Mouse (Mus musculus): ENCODE data around the gene Isy1. TPM values are rescaled to one million over a fixed set of nuclear protein-coding genes. Genes with fewer than 3 reads are reported as not detected.

Isy1 gene
- polyA plus RNA-seq, 1 experiment from 2014 or later, result 61.7 TPM

- Histone ChIP-seq H3K4me2 (replicated peaks; ENCODE audit: low read depth, low read length) (no peak overlapping the region), H3K27ac (ENCODE audit: low read depth, low read length) (no peak overlapping the region), H3K36me3 (ENCODE audit: control insufficient read depth, insufficient read depth, low read length) (no peaks in the 10 kb centered on the region), H3K27me3 (ENCODE audit: control insufficient read depth, insufficient read depth, low read length) (no peaks in the 10 kb centered on the region), H3K9me3 (ENCODE audit: control insufficient read depth, low read length) (no peaks in the 10 kb centered on the region), H3K4me1 (replicated peaks; ENCODE audit: control insufficient read depth, insufficient read depth, low read length) (no peaks in the 10 kb centered on the region), H3K4me3 (ENCODE audit: low read depth, low read length) (no peak overlapping the region), H3K9ac (ENCODE audit: low read depth, low read length) (no peak overlapping the region)
- DNase-seq (ENCODE audit: low spot score), result no peak
- no peak for ATAC-seq (ENCODE audit: low FRiP score)
- WGBS, result 83% methylated on average over 8 of the region's 8 CpGs
Observed at GRCm38 (mm10) chr6:87784033-87784432, 54.6 kb downstream of the Isy1 start.

- H3K4me1 ChIP-seq (replicated peaks; ENCODE audit: control insufficient read depth, insufficient read depth, low read length), result no peaks in the 10 kb centered on the region
- H3K9me3 ChIP-seq (ENCODE audit: control insufficient read depth, low read length), result no peaks in the 10 kb centered on the region
- no peak overlapping the region for H3K9ac ChIP-seq (ENCODE audit: low read depth, low read length)
- no peak overlapping the region for H3K27ac ChIP-seq (ENCODE audit: low read depth, low read length)
- no peaks in the 10 kb centered on the region for H3K27me3 ChIP-seq (ENCODE audit: control insufficient read depth, insufficient read depth, low read length)
- WGBS, result 81% methylated on average over 10 of the region's 10 CpGs
- no peak overlapping the region for H3K4me3 ChIP-seq (ENCODE audit: low read depth, low read length)
- H3K4me2 ChIP-seq (replicated peaks; ENCODE audit: low read depth, low read length), result no peak overlapping the region
- DNase-seq (ENCODE audit: low spot score) (no peak), ATAC-seq (ENCODE audit: low FRiP score) (no peak)
- H3K36me3 ChIP-seq (ENCODE audit: control insufficient read depth, insufficient read depth, low read length), result no peaks in the 10 kb centered on the region
Observed at GRCm38 (mm10) chr6:87780546-87781301, 57.9 kb downstream of the Isy1 start.

- no peaks in the 10 kb centered on the region for H3K27me3 ChIP-seq (ENCODE audit: control insufficient read depth, insufficient read depth, low read length)
- no peaks in the 10 kb centered on the region for H3K9me3 ChIP-seq (ENCODE audit: control insufficient read depth, low read length)
- no peak overlapping the region for H3K27ac ChIP-seq (ENCODE audit: low read depth, low read length)
- 85% methylated on average over 11 of the region's 11 CpGs for WGBS
- H3K9ac ChIP-seq (ENCODE audit: low read depth, low read length), result no peak overlapping the region
- H3K4me3 ChIP-seq (ENCODE audit: low read depth, low read length), result no peak overlapping the region
- ATAC-seq (ENCODE audit: low FRiP score) (no peak), DNase-seq (ENCODE audit: low spot score) (no peak)
- no peak overlapping the region for H3K4me2 ChIP-seq (replicated peaks; ENCODE audit: low read depth, low read length)
- H3K4me1 ChIP-seq (replicated peaks; ENCODE audit: control insufficient read depth, insufficient read depth, low read length), result no peaks in the 10 kb centered on the region
- no peaks in the 10 kb centered on the region for H3K36me3 ChIP-seq (ENCODE audit: control insufficient read depth, insufficient read depth, low read length)
Observed at GRCm38 (mm10) chr6:87779174-87780165, 59.1 kb downstream of the Isy1 start.

- 86% methylated on average over 11 of the region's 11 CpGs for WGBS
- Histone ChIP-seq H3K9me3 (ENCODE audit: control insufficient read depth, low read length) (no peaks in the 10 kb centered on the region), H3K4me1 (replicated peaks; ENCODE audit: control insufficient read depth, insufficient read depth, low read length) (no peaks in the 10 kb centered on the region), H3K36me3 (ENCODE audit: control insufficient read depth, insufficient read depth, low read length) (no peaks in the 10 kb centered on the region), H3K9ac (ENCODE audit: low read depth, low read length) (no peak overlapping the region), H3K4me3 (ENCODE audit: low read depth, low read length) (no peak overlapping the region), H3K4me2 (replicated peaks; ENCODE audit: low read depth, low read length) (no peak overlapping the region), H3K27me3 (ENCODE audit: control insufficient read depth, insufficient read depth, low read length) (no peaks in the 10 kb centered on the region), H3K27ac (ENCODE audit: low read depth, low read length) (no peak overlapping the region)
- ATAC-seq (ENCODE audit: low FRiP score) (no peak), DNase-seq (ENCODE audit: low spot score) (no peak)
Observed at GRCm38 (mm10) chr6:87778294-87779173, 60.1 kb downstream of the Isy1 start.

GRCm38 (mm10) chr6:87777842-87778241 lies 60.8 kb downstream of the Isy1 start, which contains the start of gene Gp9:
Gp9 (plus strand) TSS chr6:87778072.
- Histone ChIP-seq H3K27me3 (ENCODE audit: control insufficient read depth, insufficient read depth, low read length) (no peaks in the 10 kb centered on the region), H3K9ac (ENCODE audit: low read depth, low read length) (no peak within 1 kb of the TSS), H3K9me3 (ENCODE audit: control insufficient read depth, low read length) (no peaks in the 10 kb centered on the region), H3K27ac (ENCODE audit: low read depth, low read length) (no peak within 1 kb of the TSS), H3K4me2 (replicated peaks; ENCODE audit: low read depth, low read length) (no peak within 1 kb of the TSS), H3K36me3 (ENCODE audit: control insufficient read depth, insufficient read depth, low read length) (no peaks in the 10 kb centered on the region), H3K4me1 (replicated peaks; ENCODE audit: control insufficient read depth, insufficient read depth, low read length) (no peaks in the 10 kb centered on the region), H3K4me3 (ENCODE audit: low read depth, low read length) (no peak within 1 kb of the TSS)
- no peak for DNase-seq (ENCODE audit: low spot score)
- WGBS, result 74% methylated on average over 2 of the region's 2 CpGs
- ATAC-seq (ENCODE audit: low FRiP score), result no peak

GRCm38 (mm10) chr6:87776663-87777062 lies 61.9 kb downstream of the Isy1 start:
- Histone ChIP-seq H3K27ac (ENCODE audit: low read depth, low read length) (no peak overlapping the region), H3K27me3 (ENCODE audit: control insufficient read depth, insufficient read depth, low read length) (no peaks in the 10 kb centered on the region), H3K4me2 (replicated peaks; ENCODE audit: low read depth, low read length) (no peak overlapping the region), H3K36me3 (ENCODE audit: control insufficient read depth, insufficient read depth, low read length) (no peaks in the 10 kb centered on the region), H3K9me3 (ENCODE audit: control insufficient read depth, low read length) (no peaks in the 10 kb centered on the region), H3K4me3 (ENCODE audit: low read depth, low read length) (no peak overlapping the region), H3K4me1 (replicated peaks; ENCODE audit: control insufficient read depth, insufficient read depth, low read length) (no peaks in the 10 kb centered on the region), H3K9ac (ENCODE audit: low read depth, low read length) (no peak overlapping the region)
- WGBS, result 86% methylated on average over 1 of the region's 1 CpGs
- ATAC-seq (ENCODE audit: low FRiP score) (no peak), DNase-seq (ENCODE audit: low spot score) (no peak)

- 72% methylated on average over 3 of the region's 3 CpGs for WGBS
- no peak for DNase-seq (ENCODE audit: low spot score)
- H3K9me3 ChIP-seq (ENCODE audit: control insufficient read depth, low read length), result no peaks in the 10 kb centered on the region
Observed at GRCm38 (mm10) chr6:87775588-87776245, 62.9 kb downstream of the Isy1 start.

GRCm38 (mm10) chr6:87774909-87775308 lies 63.7 kb downstream of the Isy1 start:
- no peak overlapping the region for H3K9ac ChIP-seq (ENCODE audit: low read depth, low read length)
- DNase-seq (ENCODE audit: low spot score), result no peak
- 85% methylated on average over 9 of the region's 9 CpGs for WGBS
- H3K9me3 ChIP-seq (ENCODE audit: control insufficient read depth, low read length), result no peaks in the 10 kb centered on the region
- H3K4me2 ChIP-seq (replicated peaks; ENCODE audit: low read depth, low read length), result no peak overlapping the region
- no peak for ATAC-seq (ENCODE audit: low FRiP score)
- no peak overlapping the region for H3K4me3 ChIP-seq (ENCODE audit: low read depth, low read length)
- H3K36me3 ChIP-seq (ENCODE audit: control insufficient read depth, insufficient read depth, low read length), result no peaks in the 10 kb centered on the region
- no peaks in the 10 kb centered on the region for H3K27me3 ChIP-seq (ENCODE audit: control insufficient read depth, insufficient read depth, low read length)
- H3K27ac ChIP-seq (ENCODE audit: low read depth, low read length), result no peak overlapping the region
- H3K4me1 ChIP-seq (replicated peaks; ENCODE audit: control insufficient read depth, insufficient read depth, low read length), result no peaks in the 10 kb centered on the region

More at GRCm38 (mm10) chr6:87775588-87776245, 62.9 kb downstream of the Isy1 start:
- Histone ChIP-seq H3K27me3 (ENCODE audit: control insufficient read depth, insufficient read depth, low read length) (no peaks in the 10 kb centered on the region), H3K9ac (ENCODE audit: low read depth, low read length) (no peak overlapping the region), H3K4me1 (replicated peaks; ENCODE audit: control insufficient read depth, insufficient read depth, low read length) (no peaks in the 10 kb centered on the region), H3K27ac (ENCODE audit: low read depth, low read length) (no peak overlapping the region), H3K36me3 (ENCODE audit: control insufficient read depth, insufficient read depth, low read length) (no peaks in the 10 kb centered on the region), H3K4me2 (replicated peaks; ENCODE audit: low read depth, low read length) (no peak overlapping the region), H3K4me3 (ENCODE audit: low read depth, low read length) (no peak overlapping the region)
- no peak for ATAC-seq (ENCODE audit: low FRiP score)
